32 mouse cellular contexts compared by ENCODE assay signal in the genomic region with DNA sequence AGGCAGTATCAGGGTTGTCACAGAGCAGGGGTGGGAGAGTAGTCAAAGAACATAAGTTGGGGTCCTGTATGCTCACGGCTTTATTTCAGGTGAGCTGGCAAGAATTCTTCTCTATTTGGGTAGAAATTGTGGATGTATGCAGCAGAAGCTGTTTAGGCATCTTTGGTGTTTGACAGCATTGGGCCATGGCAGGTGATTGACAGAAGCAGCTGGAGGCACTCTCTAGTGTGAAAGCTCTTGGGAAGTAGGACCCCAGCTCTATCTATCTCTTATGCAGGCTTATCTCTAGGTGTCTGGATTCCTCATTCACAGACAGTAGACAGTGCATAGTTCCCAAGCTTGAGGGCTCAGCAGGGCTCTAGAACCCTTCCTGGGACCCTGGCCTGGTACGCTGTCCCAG. TPM values are rescaled to one million over a fixed set of nuclear protein-coding genes. Genes with fewer than 3 reads are reported as not detected.
"Had no signal": no experiment of that assay in that cellular context is flagged by ENCODE, and none has a peak within 500 bp of the region (broad histone marks: within the 10 kb centered on the region; RNA-seq: fewer than 3 reads in every experiment).

No protein-coding gene starts in this region.

- H3K4me2 ChIP-seq: embryonic facial prominence, embryonic 12.5 days; embryonic facial prominence, embryonic 13.5 days; embryonic facial prominence, embryonic 15.5 days; forebrain, embryonic 12.5 days; forebrain, embryonic 13.5 days; forebrain, embryonic 15.5 days had no signal

- H3K4me3 ChIP-seq: embryonic facial prominence, embryonic 10.5 days; embryonic facial prominence, embryonic 12.5 days; embryonic facial prominence, embryonic 13.5 days; embryonic facial prominence, embryonic 15.5 days; erythroblast, embryonic 14.5 days; forebrain, embryonic 10.5 days; forebrain, embryonic 12.5 days; forebrain, embryonic 13.5 days; forebrain, embryonic 15.5 days; gastrocnemius, adult 2 months; heart, adult 2 months had no signal

- H3K27me3 ChIP-seq: embryonic facial prominence, embryonic 12.5 days; embryonic facial prominence, embryonic 13.5 days; embryonic facial prominence, embryonic 15.5 days; forebrain, embryonic 12.5 days; forebrain, embryonic 13.5 days; forebrain, embryonic 15.5 days had no signal

- H3K36me3 ChIP-seq: embryonic facial prominence, embryonic 10.5 days; embryonic facial prominence, embryonic 12.5 days; embryonic facial prominence, embryonic 13.5 days; embryonic facial prominence, embryonic 15.5 days; forebrain, embryonic 10.5 days; forebrain, embryonic 12.5 days; forebrain, embryonic 15.5 days had no signal

- DNase-seq: cerebellum, adult 8-10 months; cerebellum, adult 9-10 months; cerebellum, adult 9-11 months; cerebellum, postnatal 10 days; cerebellum, postnatal 14 days; cerebellum, postnatal 25 days; cerebellum, postnatal 36 days; embryo, embryonic 11 days; forebrain, postnatal 0 days; gastrocnemius, adult 2 months; gastrocnemius, postnatal 10 days; gastrocnemius, postnatal 14 days; gastrocnemius, postnatal 25 days; gastrocnemius, postnatal 36 days; heart, adult 18-20 months; heart, adult 2 months had no signal

RNA-seq across cellular contexts. Expression of a gene that starts 27.0 kb away (rescaled TPM):
- polyA plus RNA-seq: cortical plate, adult 2 months; embryonic facial prominence, embryonic 10.5 days; embryonic facial prominence, embryonic 11.5 days; embryonic facial prominence, embryonic 12.5 days; embryonic facial prominence, embryonic 13.5 days; embryonic facial prominence, embryonic 14.5 days; embryonic facial prominence, embryonic 15.5 days; erythroblast, embryonic 14.5 days; forebrain, embryonic 10.5 days; forebrain, embryonic 11.5 days; forebrain, embryonic 12.5 days; forebrain, embryonic 13.5 days; forebrain, embryonic 14.5 days; forebrain, embryonic 15.5 days; forebrain, embryonic 16.5 days; forebrain, postnatal 0 days had no signal

RNA-seq across cellular contexts. Expression of a gene that starts 48.2 kb away (rescaled TPM):
- polyA plus RNA-seq: cortical plate, adult 2 months; embryonic facial prominence, embryonic 10.5 days; embryonic facial prominence, embryonic 11.5 days; embryonic facial prominence, embryonic 12.5 days; embryonic facial prominence, embryonic 13.5 days; embryonic facial prominence, embryonic 14.5 days; embryonic facial prominence, embryonic 15.5 days; erythroblast, embryonic 14.5 days; forebrain, embryonic 10.5 days; forebrain, embryonic 11.5 days; forebrain, embryonic 12.5 days; forebrain, embryonic 13.5 days; forebrain, embryonic 14.5 days; forebrain, embryonic 15.5 days; forebrain, embryonic 16.5 days; forebrain, postnatal 0 days; frontal cortex, adult 2 months had no signal
